Mouse (Mus musculus): ENCODE results near the gene Cacng6.

GRCm38 (mm10) chr7:3390413-3391080, 33.4 kb upstream of the Cacng6 start, which contains the start of gene Cacng8:
- TF ChIP-seq GATA1 (IDR thresholded peaks at IDR 0.05; ENCODE audit: low read length), result no peak
- TF ChIP-seq TAL1 (IDR thresholded peaks at IDR 0.05; ENCODE audit: low read length), result no peak
